Mouse (Mus musculus): ENCODE measurements at regions not wholly inside any gene's neighbourhood (a gene's known extent, or its start where the extent isn't known, plus 50 kb on each side); places are given as distances from the start of the nearest gene placed in this dataset.

DNA sequence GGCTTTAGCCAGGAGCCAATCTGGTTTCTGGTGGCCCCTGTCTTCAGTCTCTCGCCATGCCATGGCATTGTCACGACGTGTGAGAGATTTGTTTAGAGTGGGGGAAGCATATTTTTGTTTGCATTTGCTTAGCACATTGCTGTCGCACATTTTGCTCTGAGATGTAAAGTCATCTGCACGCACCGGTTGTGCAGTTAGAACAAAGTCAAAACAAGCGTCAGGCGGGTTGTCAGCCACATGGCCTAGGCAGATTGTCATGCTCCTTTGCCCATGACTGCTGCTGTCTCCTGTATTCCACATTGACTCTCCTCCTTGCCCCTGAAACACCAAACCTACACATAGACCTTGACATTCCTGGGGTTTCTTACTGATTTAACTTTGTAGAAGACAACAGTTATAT, 383.6 kb downstream of the Sorl1 start:
- no peak for TF ChIP-seq CTCF (IDR thresholded peaks at IDR 0.05)
- DNase-seq (ENCODE audit: extremely low spot score in 1 of 2, low spot score in 2 of 2), result no peak
- intact Hi-C loops (cut with DNase I), result no loop called here
- H3K27ac ChIP-seq, result no peak overlapping the region
- no peak overlapping the region for H3K4me3 ChIP-seq

DNA sequence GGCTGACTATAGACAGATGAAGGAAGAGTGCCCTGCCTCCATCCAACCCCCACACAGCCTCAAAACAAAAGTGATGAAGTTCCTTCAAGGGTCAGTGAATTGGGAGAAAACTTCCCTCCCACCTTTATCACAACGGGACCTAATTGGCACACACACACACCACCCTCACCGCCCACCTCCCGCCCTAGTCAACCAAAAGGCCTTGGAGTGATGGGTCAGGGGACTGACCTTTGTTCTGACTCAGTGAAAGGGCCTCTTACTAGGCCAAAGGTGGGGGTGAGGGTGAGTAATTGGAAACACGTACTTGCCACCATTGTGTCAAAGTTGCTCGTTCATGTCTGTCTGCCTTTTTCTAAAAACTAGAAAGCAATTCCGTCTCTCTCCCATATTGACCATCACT, 386.4 kb downstream of the Sorl1 start:
- intact Hi-C loops (cut with DNase I), result loop anchor here (2.0 to 5.0 kb wide), 4 partner anchors 125 to 213 kb away; no protein-coding TSS in a partner anchor
- DNase-seq (ENCODE audit: extremely low spot score in 1 of 2, low spot score in 2 of 2), result no peak
- no peak for TF ChIP-seq CTCF (IDR thresholded peaks at IDR 0.05)
- H3K4me3 ChIP-seq, result no peak overlapping the region
- no peak overlapping the region for H3K27ac ChIP-seq

DNA sequence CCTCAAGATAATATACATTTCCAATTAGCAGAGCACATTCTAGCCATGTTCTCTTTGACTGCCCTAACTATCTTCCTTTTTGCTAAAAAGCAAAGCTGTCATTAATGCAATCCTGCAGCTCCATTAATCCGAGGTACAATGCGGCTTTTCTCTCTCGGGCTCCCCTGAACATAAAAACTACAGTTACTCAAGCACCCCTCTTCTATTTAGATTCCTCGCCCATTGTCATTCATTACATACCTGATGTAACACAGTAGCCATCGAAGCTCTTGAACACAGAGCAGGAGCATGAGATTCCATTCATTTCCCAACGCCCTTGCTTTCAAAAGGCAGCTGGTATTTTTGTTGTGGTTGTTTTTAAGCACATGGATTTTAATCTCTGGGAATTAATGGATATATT, 387.2 kb downstream of the Sorl1 start:
- peak overlapping the region; percentile 95 for H3K27ac ChIP-seq
- H3K4me3 ChIP-seq, result peak overlapping the region; percentile 44

DNA sequence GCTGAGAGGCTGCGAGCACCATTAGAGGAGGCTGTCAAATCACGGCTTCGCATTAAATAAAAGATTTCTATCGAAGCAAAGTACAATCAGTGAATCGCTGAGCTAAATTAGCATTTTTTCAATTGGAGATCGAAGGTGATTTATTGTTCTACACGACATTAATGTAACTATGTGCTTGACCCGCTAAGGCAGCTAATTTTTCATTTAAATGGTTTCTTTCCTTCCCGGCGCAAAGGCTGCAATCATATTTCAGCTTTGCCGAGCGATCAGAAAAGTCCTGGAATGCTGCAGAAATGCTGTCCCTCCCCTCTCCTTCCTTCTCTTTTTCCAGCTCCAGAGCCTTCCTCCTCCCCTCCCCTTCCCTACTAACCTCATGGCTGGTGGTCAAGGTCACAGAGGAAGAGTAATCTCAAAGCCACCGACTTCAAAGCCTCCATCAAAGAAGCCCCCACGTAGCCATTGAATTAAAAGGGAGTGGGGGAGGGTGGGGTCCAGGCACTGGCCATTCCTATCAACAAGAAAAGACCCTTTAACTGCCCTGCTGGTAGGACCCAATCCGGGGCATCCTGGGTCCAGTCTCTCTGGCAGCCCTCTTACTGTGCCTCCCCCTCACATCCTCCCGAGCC, 387.8 kb downstream of the Sorl1 start:
- no peak for TF ChIP-seq CTCF (IDR thresholded peaks at IDR 0.05)
- Histone ChIP-seq H3K4me3 (peak overlapping the region; percentile 44), H3K27ac (peak overlapping the region; percentile 95)
- intact Hi-C loops (cut with DNase I), result loop anchor here (1.0 to 5.0 kb wide), 5 partner anchors 124 to 214 kb away; no protein-coding TSS in a partner anchor
- peak in 1 of 2 experiments; percentile 16 for DNase-seq (ENCODE audit: extremely low spot score in 1 of 2, low spot score in 2 of 2)

More for the DNA sequence above, 387.2 kb downstream of the Sorl1 start:
- intact Hi-C loops (cut with DNase I), result loop anchor here (1.0 to 5.0 kb wide), 5 partner anchors 125 to 214 kb away; no protein-coding TSS in a partner anchor
- no peak for DNase-seq (ENCODE audit: extremely low spot score in 1 of 2, low spot score in 2 of 2)
- no peak for TF ChIP-seq CTCF (IDR thresholded peaks at IDR 0.05)

DNA sequence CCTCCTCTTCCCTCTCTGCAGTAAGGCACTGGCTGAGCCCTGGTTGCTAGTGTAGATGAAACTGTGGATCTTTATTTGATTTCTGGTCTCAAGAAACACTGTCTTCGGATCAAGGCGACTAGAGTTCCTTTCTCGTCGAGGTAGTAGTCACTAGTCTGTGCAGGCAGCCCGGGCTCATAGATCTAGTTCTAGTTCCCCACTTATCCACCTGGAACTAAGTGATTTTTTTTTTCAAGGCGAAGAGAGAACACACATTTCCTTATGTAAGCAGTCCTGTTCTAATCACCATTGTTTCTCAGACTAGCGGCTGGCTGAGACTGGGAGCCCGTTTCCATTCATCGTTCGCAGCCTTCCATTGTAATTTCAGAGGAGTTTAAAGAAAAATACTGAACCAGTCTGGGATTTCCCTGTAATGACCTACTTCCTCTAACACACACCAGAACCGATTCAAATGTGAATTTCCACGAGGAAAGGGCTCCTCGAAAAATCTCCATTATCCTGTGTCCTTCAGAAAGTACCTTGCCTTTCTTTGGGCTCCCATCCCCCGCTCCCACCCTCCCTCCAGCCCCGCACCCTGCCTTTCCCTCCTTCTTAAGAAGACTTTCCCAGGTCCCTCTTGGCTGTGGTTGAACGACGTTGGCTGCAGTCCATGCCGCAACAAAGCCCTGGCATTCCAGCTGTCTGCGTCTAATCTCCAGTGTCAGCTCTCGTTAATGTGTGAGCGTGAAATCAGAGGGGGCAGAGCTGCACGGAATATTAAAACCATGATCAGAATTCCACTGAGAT, 388.5 kb downstream of the Sorl1 start:
- TF ChIP-seq CTCF (IDR thresholded peaks at IDR 0.05), result no peak
- Histone ChIP-seq H3K27ac (peak overlapping the region; percentile 95), H3K4me3 (peak overlapping the region; percentile 44)
- peak; percentile 67 to 77 for DNase-seq (ENCODE audit: extremely low spot score in 1 of 2, low spot score in 2 of 2)
- intact Hi-C loops (cut with DNase I), result loop anchor here (1.0 to 5.0 kb wide), 5 partner anchors 123 to 215 kb away; no protein-coding TSS in a partner anchor

DNA sequence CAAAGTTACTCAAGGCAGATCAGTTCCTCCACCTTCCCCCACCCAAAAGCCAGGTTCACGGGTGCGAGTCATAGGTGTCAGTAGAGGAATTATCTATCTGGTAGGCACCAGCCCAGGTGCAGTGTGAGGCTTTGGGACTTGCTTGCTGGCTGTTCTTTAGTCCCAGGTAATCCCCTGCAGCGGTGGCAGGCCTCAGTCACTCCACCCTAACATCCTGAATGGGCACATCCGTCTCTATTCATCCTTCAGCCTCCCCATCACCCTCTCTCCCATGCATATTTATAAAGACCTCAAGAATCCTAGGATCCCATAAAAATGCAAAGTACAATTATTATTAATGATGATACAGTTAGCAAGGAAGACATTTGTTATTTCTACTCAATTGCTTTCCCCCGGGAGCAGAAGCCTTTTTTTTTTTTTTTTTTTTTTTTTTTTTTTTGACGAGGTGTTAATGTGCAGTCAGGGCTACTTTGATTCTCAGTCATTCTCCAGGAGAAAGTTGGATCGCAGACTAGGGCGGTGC, 389.1 kb downstream of the Sorl1 start:
- TF ChIP-seq CTCF (IDR thresholded peaks at IDR 0.05), result no peak
- intact Hi-C loops (cut with DNase I), result loop anchor here (5.0 kb wide), 3 partner anchors 123 to 202 kb away; no protein-coding TSS in a partner anchor
- Histone ChIP-seq H3K4me3 (peak overlapping the region; percentile 44), H3K27ac (peak overlapping the region; percentile 95)
- no peak for DNase-seq (ENCODE audit: extremely low spot score in 1 of 2, low spot score in 2 of 2)

DNA sequence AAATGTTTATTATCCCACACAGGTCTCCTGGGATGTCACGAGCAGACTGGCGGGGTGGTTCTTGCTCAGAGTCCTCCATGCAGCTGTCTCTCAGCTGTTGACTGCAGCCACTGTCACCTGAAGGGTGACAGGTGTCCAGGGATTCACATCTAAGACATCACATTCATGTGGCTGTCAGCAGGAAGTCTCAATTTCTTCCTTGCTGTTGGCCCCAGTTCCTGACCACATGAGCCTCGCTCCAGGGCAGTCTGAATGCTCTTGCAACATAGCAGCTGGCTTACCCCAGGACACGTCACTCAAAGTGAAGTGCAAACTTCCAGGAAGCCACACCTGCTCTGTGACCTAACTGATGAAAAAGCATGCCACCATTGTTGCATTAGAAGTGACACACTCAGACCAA, 402.5 kb downstream of the Sorl1 start:
- H3K4me3 ChIP-seq, result no peak overlapping the region
- no peak for DNase-seq (ENCODE audit: extremely low spot score in 1 of 2, low spot score in 2 of 2)
- no peak for TF ChIP-seq CTCF (IDR thresholded peaks at IDR 0.05)
- no peak overlapping the region for H3K27ac ChIP-seq
- intact Hi-C loops (cut with DNase I), result no loop called here

DNA sequence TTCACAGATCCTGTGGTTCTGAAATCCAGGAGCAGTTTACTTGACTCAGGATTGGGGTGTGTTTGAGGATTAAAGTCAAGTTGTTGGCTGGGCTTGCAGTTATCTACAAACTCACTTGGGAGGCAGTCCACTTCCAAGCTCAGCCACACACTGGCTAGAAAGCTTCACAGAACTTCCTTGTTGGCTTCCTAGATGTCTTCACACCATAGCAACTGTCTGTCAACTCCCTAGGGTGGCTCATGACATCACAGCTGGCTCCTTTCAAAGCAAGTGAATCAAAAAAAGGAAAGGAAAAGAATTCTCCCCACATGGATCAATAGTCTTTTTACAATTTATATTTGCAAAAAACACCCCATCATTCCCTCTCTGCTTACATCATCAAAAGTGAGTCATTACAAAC, 408.9 kb downstream of the Sorl1 start:
- no peak for DNase-seq (ENCODE audit: extremely low spot score in 1 of 2, low spot score in 2 of 2)
- Histone ChIP-seq H3K27ac (no peak overlapping the region), H3K4me3 (no peak overlapping the region)
- intact Hi-C loops (cut with DNase I), result no loop called here
- no peak for TF ChIP-seq CTCF (IDR thresholded peaks at IDR 0.05)

DNA sequence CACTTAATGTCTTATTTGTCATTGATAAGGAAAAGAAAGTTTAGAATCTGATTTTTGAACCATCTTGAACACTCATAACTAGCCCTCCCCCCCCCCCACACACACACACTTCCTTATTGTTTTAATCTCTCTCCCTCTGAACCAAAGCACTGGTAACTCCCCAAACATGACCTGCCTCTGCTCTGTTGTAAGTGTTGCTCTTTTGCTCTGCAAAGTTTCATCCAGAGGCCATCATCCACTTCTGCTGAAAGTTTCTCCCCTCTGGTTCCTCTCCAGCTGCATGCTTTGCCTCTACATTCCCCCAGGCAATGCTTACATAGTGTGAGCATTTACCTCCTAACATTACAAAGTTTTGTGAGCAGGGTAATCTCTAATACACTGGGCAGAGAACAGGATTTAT, 418.1 kb downstream of the Sorl1 start:
- Histone ChIP-seq H3K4me3 (no peak overlapping the region), H3K27ac (no peak overlapping the region)
- intact Hi-C loops (cut with DNase I), result no loop called here
- DNase-seq (ENCODE audit: extremely low spot score in 1 of 2, low spot score in 2 of 2), result no peak
- no peak for TF ChIP-seq CTCF (IDR thresholded peaks at IDR 0.05)

DNA sequence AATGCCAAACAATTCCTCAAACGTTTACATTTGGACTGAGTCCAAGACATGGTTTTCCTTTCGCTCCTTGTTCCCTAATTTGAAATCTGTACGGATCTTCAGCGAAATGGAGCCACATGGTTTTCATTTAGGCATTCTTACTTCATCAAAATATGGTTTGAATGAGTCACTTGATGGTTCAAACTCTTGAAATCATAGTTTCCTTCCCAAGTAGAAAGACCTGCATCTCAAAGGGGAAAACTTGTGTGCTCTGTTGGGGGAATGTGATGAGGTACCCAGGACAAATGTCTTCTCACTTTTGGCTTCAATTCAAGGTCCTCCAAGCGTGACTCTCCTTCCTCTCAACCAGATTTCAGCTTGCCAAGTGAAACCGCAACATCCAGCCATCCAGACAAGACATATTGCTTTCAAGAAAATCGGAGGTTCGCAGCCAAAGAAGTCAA, 418.6 kb downstream of the Sorl1 start:
- TF ChIP-seq CTCF (IDR thresholded peaks at IDR 0.05), result no peak
- intact Hi-C loops (cut with DNase I), result no loop called here
- H3K27ac ChIP-seq, result no peak overlapping the region
- DNase-seq (ENCODE audit: extremely low spot score in 1 of 2, low spot score in 2 of 2), result no peak
- no peak overlapping the region for H3K4me3 ChIP-seq

DNA sequence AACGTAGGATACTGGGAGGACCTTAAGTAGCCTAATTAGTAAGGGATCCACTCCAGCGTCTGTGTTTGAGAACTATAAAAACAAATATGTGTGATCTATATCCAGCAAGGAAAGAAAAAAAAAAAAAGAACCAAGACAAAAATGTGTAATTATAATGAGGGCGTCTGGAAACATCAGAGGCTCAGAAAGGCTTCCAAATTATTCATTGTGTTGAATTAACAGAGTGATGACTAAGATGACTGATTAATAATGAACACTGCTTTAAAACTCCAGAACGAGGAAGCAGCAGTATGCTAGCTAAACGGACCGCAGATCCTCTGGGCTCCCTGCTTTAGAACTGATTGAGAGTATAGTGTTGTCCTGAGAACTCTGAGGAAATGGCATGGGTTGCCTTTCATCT, 421.0 kb downstream of the Sorl1 start:
- Histone ChIP-seq H3K4me3 (no peak overlapping the region), H3K27ac (no peak overlapping the region)
- intact Hi-C loops (cut with DNase I), result no loop called here
- DNase-seq (ENCODE audit: extremely low spot score in 1 of 2, low spot score in 2 of 2), result no peak
- no peak for TF ChIP-seq CTCF (IDR thresholded peaks at IDR 0.05)

DNA sequence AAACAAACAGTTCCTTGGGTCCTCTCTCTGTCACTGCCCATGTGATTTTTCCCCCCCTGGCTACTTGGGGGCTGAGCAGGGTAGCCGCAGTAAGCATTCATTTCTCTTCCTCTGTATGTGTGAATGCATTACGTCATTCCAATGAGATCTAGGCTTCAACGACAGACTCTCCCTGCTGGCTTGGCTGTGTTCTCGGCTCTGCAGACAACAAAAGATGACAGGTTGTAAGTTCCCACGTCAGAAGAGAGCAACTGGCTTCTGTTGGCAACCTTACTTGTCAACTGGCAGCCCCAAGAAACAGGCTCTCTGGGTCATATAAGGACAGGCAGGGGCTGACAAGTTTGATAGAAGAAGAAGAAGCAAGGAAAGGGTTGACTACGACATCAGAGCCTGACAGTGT, 423.4 kb downstream of the Sorl1 start:
- no peak for DNase-seq (ENCODE audit: extremely low spot score in 1 of 2, low spot score in 2 of 2)
- TF ChIP-seq CTCF (IDR thresholded peaks at IDR 0.05), result no peak
- no peak overlapping the region for H3K27ac ChIP-seq

More for the DNA sequence above, 423.4 kb downstream of the Sorl1 start:
- intact Hi-C loops (cut with DNase I), result no loop called here
- H3K4me3 ChIP-seq, result no peak overlapping the region

Data from left cerebral cortex, adult 2 months (tissue).